Mouse (Mus musculus) right cerebral cortex, adult 18-20 months (tissue): ENCODE data around the gene Hist1h2ba.

ENCODE experiments used
- DNase-seq: peaks from one replicate; pipeline ENCODE4 v3.0.0; 2022; ENCODE audit warnings: mixed read lengths

Hist1h2ba gene

DNA sequence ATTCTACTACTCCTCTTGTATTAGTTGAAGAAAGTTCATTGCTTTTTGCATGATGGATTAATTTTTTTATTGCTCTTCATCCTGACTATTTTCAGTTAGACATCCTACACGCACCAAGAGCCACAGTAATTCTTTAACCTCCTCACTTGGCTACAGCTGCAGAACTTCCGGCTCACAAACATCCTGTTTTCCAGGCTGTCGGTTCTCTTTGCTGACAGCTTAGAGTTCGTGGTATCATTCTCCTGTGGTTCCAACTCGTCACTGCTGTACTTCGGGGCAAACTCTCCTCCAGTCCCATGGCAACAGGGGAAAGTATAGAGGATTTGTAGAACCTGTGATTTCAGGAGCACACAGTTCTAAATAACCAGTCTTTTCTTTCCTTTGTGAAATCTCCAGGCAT is 35.7 kb downstream of the Hist1h2ba start:
- DNase-seq = no peak

GRCm38 (mm10) chr13:23893269-23893593 is 40.7 kb downstream of the Hist1h2ba start:
- DNase-seq = no peak

- DNase-seq = no peak
Observed at GRCm38 (mm10) chr13:23892592-23893268, 41.2 kb downstream of the Hist1h2ba start.

GRCm38 (mm10) chr13:23889011-23889605 is 44.8 kb downstream of the Hist1h2ba start:
- DNase-seq = no peak

GRCm38 (mm10) chr13:23887026-23887725 is 46.8 kb downstream of the Hist1h2ba start:
- no peak for DNase-seq

- DNase-seq = no peak
Observed at GRCm38 (mm10) chr13:23885540-23885939, 48.4 kb downstream of the Hist1h2ba start.
